Mouse (Mus musculus) liver, embryonic 16.5 days (tissue): Measurements from ENCODE around the gene Rpap1. TPM values are rescaled to one million over a fixed set of nuclear protein-coding genes. Genes with fewer than 3 reads are reported as not detected.
"Not testable (repeated sequence)": the region's sequence is repeated elsewhere in the genome, so short reads cannot be mapped to it uniquely, and the experiment has no call there.

Source experiments
- ATAC-seq: fragments of 200-750 bp; cut with Nextera tagmentation; 2 replicates; pipeline ENCODE4 v1.8.0; 2017; ENCODE audit warnings: low read depth, mild to moderate bottlenecking, moderate number of reproducible peaks, moderate library complexity
- H3K27ac ChIP-seq: fragments of 300-500 bp; sonication (generic); 2 replicates; pipeline ENCODE4 v1.5.1; 2014; ENCODE audit warnings: mild to moderate bottlenecking, low read length
- H3K27me3 ChIP-seq: fragments of 300-500 bp; sonication (generic); 2 replicates; pipeline ENCODE4 v1.6.1; 2014; ENCODE audit warnings: low read depth, low read length, mixed read lengths; ENCODE audit not compliant: control insufficient read depth, insufficient read depth
- H3K36me3 ChIP-seq: fragments of 300-500 bp; sonication (generic); 2 replicates; pipeline ENCODE4 v1.6.1; 2014; ENCODE audit warnings: mild to moderate bottlenecking; ENCODE audit not compliant: control insufficient read depth, insufficient read depth
- H3K4me1 ChIP-seq: fragments of 300-500 bp; sonication (generic); 2 replicates; pipeline ENCODE4 v1.6.1; 2014; ENCODE audit warnings: low read depth, low read length, mixed read lengths; ENCODE audit not compliant: control insufficient read depth
- H3K4me2 ChIP-seq: fragments of 300-500 bp; sonication (generic); 2 replicates; pipeline ENCODE4 v1.6.1; 2014; ENCODE audit warnings: low read depth, low read length, mixed read lengths
- H3K4me3 ChIP-seq: fragments of 300-500 bp; sonication (generic); 2 replicates; pipeline ENCODE4 v1.5.1; 2014; ENCODE audit warnings: low read depth, mild to moderate bottlenecking, low read length
- H3K9ac ChIP-seq: fragments of 300-500 bp; sonication (generic); 2 replicates; pipeline ENCODE4 v1.6.1; 2014; ENCODE audit warnings: low read depth, low read length
- H3K9me3 ChIP-seq: fragments of 300-500 bp; sonication (generic); replicated peaks from 2 replicates; pipeline ENCODE4 v1.6.1; 2016; ENCODE audit warnings: low read length; ENCODE audit not compliant: control insufficient read depth
- WGBS: fragments of 180-500 bp; shearing (Covaris S2); extraction: QIAGEN DNeasy Blood & Tissue Kit; methylation state at CpG from one replicate; pipeline ENCODE4 v1.1.7; 2014; ENCODE audit not compliant: insufficient replicate concordance; 5-methylcytosine and 5-hydroxymethylcytosine counted together
- polyA plus RNA-seq: library from polyadenylated mRNA; unstranded; fragments of >200 nt; fragmentation: Nextera tagmentation; extraction: Ambion mirVana; gene quantifications from 2 replicates; pipeline ENCODE4 v1.2.1, GENCODE M21; 2015

Gene Rpap1
- polyA plus RNA-seq, 1 experiment from 2014 or later, result 9.1 TPM

GRCm38 (mm10) chr2:119727762-119728416 lies 59.4 kb downstream of the Rpap1 start:
- Histone ChIP-seq H3K27me3 (no peaks in the 10 kb centered on the region), H3K36me3 (peaks cover 39% of the 10 kb centered on the region), H3K9ac (no peak overlapping the region), H3K4me2 (no peak overlapping the region), H3K27ac (0 out of 2 replicates have a peak overlapping the region, but pooled peaks have one; percentile 1), H3K4me1 (peaks cover 6% of the 10 kb centered on the region; the same call in 1 of the 2 replicates), H3K9me3 (no peaks in the 10 kb centered on the region), H3K4me3 (no peak overlapping the region)
- ATAC-seq, result peak; percentile 94
- 43% methylated on average over 3 of the region's 3 CpGs for WGBS

GRCm38 (mm10) chr2:119721070-119721469 lies 66.3 kb downstream of the Rpap1 start:
- Histone ChIP-seq H3K27me3 (no peaks in the 10 kb centered on the region), H3K9me3 (no peaks in the 10 kb centered on the region), H3K4me2 (no peak overlapping the region), H3K36me3 (peaks cover 28% of the 10 kb centered on the region), H3K4me3 (no peak overlapping the region), H3K27ac (no peak overlapping the region), H3K9ac (no peak overlapping the region), H3K4me1 (no peaks in the 10 kb centered on the region)
- ATAC-seq, result no peak
- WGBS, result 88% methylated on average over 8 of the region's 8 CpGs

- not testable (repeated sequence) for H3K4me2 ChIP-seq, H3K4me1 ChIP-seq, H3K4me3 ChIP-seq, H3K9me3 ChIP-seq, H3K27me3 ChIP-seq, H3K9ac ChIP-seq, H3K27ac ChIP-seq, ATAC-seq, H3K36me3 ChIP-seq
- WGBS, result 62% methylated on average over 2 of the region's 2 CpGs
Observed at GRCm38 (mm10) chr2:119715868-119716267, 71.5 kb downstream of the Rpap1 start.

Other genes with a start within 250 kb of the Rpap1 start
- 0.14 and 0.34 TPM in 2 replicates for gene Exd1, start 239.9 kb downstream of the Rpap1 start, polyA plus RNA-seq
- gene Chp1, start 239.8 kb downstream of the Rpap1 start, polyA plus RNA-seq, result 68.8 and 69.6 TPM in 2 replicates
- 101 and 110 TPM in 2 replicates for gene Nusap1, start 169.2 kb downstream of the Rpap1 start, polyA plus RNA-seq
- gene Oip5, start 169.1 kb downstream of the Rpap1 start, polyA plus RNA-seq, result 36.1 and 41.4 TPM in 2 replicates
- gene Ndufaf1, start 124.7 kb downstream of the Rpap1 start, polyA plus RNA-seq, result 28.2 and 29.5 TPM in 2 replicates
- 10.6 and 13.2 TPM in 2 replicates for gene Rtf1, start 112.5 kb downstream of the Rpap1 start, polyA plus RNA-seq
- 2.8 and 3.4 TPM in 2 replicates for gene Itpka, start 45.2 kb downstream of the Rpap1 start, polyA plus RNA-seq
- 0.05 and 0.06 TPM in 2 replicates for gene Ltk, start 27.1 kb downstream of the Rpap1 start, polyA plus RNA-seq
- 0.75 and 1.1 TPM in 2 replicates for gene Tyro3, start 10.2 kb upstream of the Rpap1 start, polyA plus RNA-seq
- 6.1 TPM in 2 replicates for gene Mga, start 109.7 kb upstream of the Rpap1 start, polyA plus RNA-seq
- 0.19 and 0.25 TPM in 2 replicates for gene Mapkbp1, start 185.2 kb upstream of the Rpap1 start, polyA plus RNA-seq
- gene Jmjd7, start 239.9 kb upstream of the Rpap1 start, polyA plus RNA-seq, result 3.9 and 4.0 TPM in 2 replicates
- gene Gm28042, start 240.0 kb upstream of the Rpap1 start, polyA plus RNA-seq, result 0.56 and 1.1 TPM in 2 replicates
- gene Pla2g4b, start 245.9 kb upstream of the Rpap1 start, polyA plus RNA-seq, result 0.13 and 0.36 TPM in 2 replicates